Mouse (Mus musculus) MEL (cell line): ENCODE measurements around the gene Olfr288.

Experiments
- CTCF ChIP-seq, 3 experiments: IDR thresholded peaks in 2 of 3; conservative IDR thresholded peaks in 1 of 3; 2 replicates each; pipeline ENCODE4 v1.5.1; 2011 to 2012; ENCODE audit warnings: low read length in 3 of 3, low read depth in 2 of 3, mild to moderate bottlenecking in 2 of 3, improper control_type of control experiment in 1 of 3, inconsistent platforms in 1 of 3, mixed read lengths in 1 of 3, moderate library complexity in 1 of 3; ENCODE audit not compliant: control insufficient read depth in 1 of 3, insufficient read depth in 1 of 3, poor library complexity in 1 of 3, severe bottlenecking in 1 of 3
- E2F4 ChIP-seq: IDR thresholded peaks from 2 replicates; pipeline ENCODE4 v1.6.1; 2011; ENCODE audit warnings: low read depth, low read length, improper control_type of control experiment, borderline replicate concordance
- EP300 ChIP-seq, 2 experiments: IDR thresholded peaks; 2 replicates each; pipeline ENCODE4 v1.6.1; 2011; ENCODE audit warnings: improper control_type of control experiment in 2 of 2, low read length in 2 of 2, low read depth in 1 of 2, mild to moderate bottlenecking in 1 of 2
- MAZ ChIP-seq: IDR thresholded peaks from 2 replicates; pipeline ENCODE4 v1.6.1; 2012; ENCODE audit warnings: low read depth, mild to moderate bottlenecking, inconsistent platforms, low read length, improper control_type of control experiment
- MXI1 ChIP-seq: IDR thresholded peaks from 2 replicates; pipeline ENCODE4 v1.6.1; 2011; ENCODE audit warnings: mild to moderate bottlenecking, low read depth, low read length, improper control_type of control experiment
- POLR2A ChIP-seq, 2 experiments: IDR thresholded peaks; 2 replicates each; pipeline ENCODE4 v1.6.1; 2011 to 2012; ENCODE audit warnings: low read length in 2 of 2, mild to moderate bottlenecking in 2 of 2, control low read depth in 1 of 2, improper control_type of control experiment in 1 of 2, low read depth in 1 of 2, moderate library complexity in 1 of 2; ENCODE audit not compliant: control insufficient read depth in 1 of 2, insufficient read depth in 1 of 2, poor library complexity in 1 of 2
- RAD21 ChIP-seq: IDR thresholded peaks from 2 replicates; pipeline ENCODE4 v1.6.1; 2011; ENCODE audit warnings: mild to moderate bottlenecking, low read depth, low read length, improper control_type of control experiment

GRCm38 (mm10) chr15:98168622-98169004 is 26.7 kb downstream of the Olfr288 start:
- TF ChIP-seq EP300 (IDR thresholded peaks at IDR 0.05; ENCODE audit: low read depth in 1 of 2, low read length in 2 of 2) (no peak), RAD21 (no peak), CTCF (IDR thresholded peaks at IDR 0.05 in 2 of 3, conservative IDR thresholded peaks at IDR 0.05 in 1 of 3; ENCODE audit: control insufficient read depth in 1 of 3, insufficient read depth in 1 of 3, low read depth in 2 of 3, low read length in 3 of 3, poor library complexity in 1 of 3, severe bottlenecking in 1 of 3) (no peak), POLR2A (IDR thresholded peaks at IDR 0.05; ENCODE audit: control insufficient read depth in 1 of 2, insufficient read depth in 1 of 2, low read depth in 1 of 2, low read length in 2 of 2, poor library complexity in 1 of 2) (no peak), MXI1 (no peak), E2F4 (no peak), MAZ (no peak)
